Mouse (Mus musculus): Measurements from ENCODE around the gene Ccr1. TPM values are rescaled to one million over a fixed set of nuclear protein-coding genes. Genes with fewer than 3 reads are reported as not detected.

Gene Ccr1
- polyA plus RNA-seq (2015; fragmentation: Nextera tagmentation; extraction: Ambion mirVana) = 1.2 and 1.3 TPM in 2 replicates

DNA sequence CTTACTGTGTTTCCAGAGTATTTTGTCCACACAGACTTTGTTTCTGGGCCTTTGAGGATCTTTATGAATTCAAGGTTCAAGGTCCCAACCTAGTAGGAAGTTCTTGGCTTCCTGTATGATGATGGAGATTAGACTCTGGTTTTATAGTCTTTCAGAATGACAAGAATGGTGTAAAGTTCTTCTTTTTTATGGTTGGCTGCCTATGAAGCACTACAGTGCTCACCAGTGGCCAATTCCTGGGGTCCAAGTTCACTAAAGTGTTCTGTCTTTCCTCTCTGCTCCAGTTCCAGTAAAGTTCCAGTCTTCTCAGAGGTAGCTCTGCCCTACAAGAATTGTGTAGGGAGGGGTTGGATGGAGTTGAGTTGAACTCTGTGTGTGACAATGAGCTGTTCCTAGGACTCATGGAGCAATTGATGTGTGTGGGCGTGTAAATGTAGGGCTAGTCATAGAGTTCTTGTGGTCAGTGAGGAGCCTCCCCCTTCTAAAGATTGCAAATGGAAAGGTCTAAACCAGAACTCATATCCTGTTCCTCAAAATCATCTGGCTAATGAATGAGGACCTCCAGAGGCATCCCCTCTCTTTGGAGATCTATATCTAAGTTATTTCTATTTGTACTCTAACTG, at the start of gene Ccr1:
Gene Ccr1, minus strand, starts transcription at position 403 of the 623 bp plus-strand sequence.
- Histone ChIP-seq H3K9me3 (no peaks in the 10 kb centered on the region), H3K9ac (no peak within 1 kb of the TSS), H3K4me2 (no peak within 1 kb of the TSS), H3K27ac (replicated peaks) (no peak within 1 kb of the TSS), H3K4me1 (replicated peaks) (no peaks in the 10 kb centered on the region), H3K27me3 (no peaks in the 10 kb centered on the region), H3K36me3 (no peaks in the 10 kb centered on the region), H3K4me3 (no peak within 1 kb of the TSS)
- no peak for ATAC-seq (ENCODE audit: low FRiP score, low read depth)
- WGBS = 89% methylated on average over 1 of the region's 1 CpGs

DNA sequence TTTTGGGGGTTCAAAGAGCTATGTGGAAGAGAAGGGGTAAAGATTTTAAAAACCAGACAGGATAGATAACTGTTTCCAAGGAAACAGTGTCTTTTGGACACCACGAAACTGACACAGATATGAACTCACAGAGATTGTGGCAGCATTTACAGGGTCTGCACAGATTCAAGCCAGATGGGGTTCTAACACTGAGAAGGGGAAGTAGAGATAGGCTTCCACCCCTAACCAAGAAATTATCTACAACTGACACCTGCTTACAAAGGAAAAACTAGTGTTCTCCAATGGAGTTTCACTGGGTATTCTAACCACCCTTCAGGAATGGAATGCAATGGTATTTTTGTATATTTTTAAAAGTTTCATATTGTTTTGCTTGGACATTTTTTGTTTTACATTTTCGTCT, 47.6 kb upstream of the Ccr1 start:
- Histone ChIP-seq H3K4me3 (no peak overlapping the region), H3K9ac (no peak overlapping the region), H3K4me2 (no peak overlapping the region), H3K27ac (replicated peaks) (no peak overlapping the region), H3K27me3 (no peaks in the 10 kb centered on the region), H3K36me3 (no peaks in the 10 kb centered on the region), H3K9me3 (no peaks in the 10 kb centered on the region), H3K4me1 (replicated peaks) (no peaks in the 10 kb centered on the region)
- ATAC-seq (ENCODE audit: low FRiP score, low read depth) = no peak
- WGBS = 77% methylated on average over 2 of the region's 2 CpGs

DNA sequence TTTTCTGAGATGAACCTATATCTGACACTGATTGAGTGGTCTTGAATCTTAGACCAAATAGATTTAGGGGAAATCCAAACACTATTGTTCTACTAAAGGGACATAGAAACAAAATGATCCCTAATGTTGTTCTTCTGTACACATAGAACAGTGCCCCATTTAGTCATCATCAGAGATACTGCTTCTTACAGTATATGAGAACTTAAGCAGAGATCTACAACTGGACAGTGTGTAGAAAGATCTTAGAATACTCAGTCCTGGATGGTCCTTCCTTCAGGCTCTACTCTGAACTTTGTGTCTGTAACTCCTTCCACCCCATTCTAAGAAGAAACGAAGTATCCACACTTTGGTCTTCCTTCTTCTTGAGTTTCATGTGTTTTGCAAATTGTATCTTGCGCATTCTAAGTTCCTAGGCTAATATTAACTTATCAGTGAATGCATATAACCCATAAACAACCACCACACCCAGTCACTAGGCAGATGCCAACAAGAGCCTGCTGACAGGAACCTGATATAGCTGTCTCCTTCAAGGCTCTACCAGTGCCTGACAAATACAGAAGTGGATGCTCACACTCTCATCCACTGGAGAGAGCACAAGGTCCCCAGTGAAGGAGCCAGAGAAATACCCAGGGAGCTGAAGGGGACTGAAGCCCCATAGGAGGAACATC, 46.6 kb upstream of the Ccr1 start:
- H3K27me3 ChIP-seq = no peaks in the 10 kb centered on the region
- no peak overlapping the region for H3K27ac ChIP-seq (replicated peaks)
- WGBS = 84% methylated on average over 2 of the region's 2 CpGs
- ATAC-seq (ENCODE audit: low FRiP score, low read depth) = no peak
- no peak overlapping the region for H3K4me2 ChIP-seq
- H3K4me1 ChIP-seq (replicated peaks) = no peaks in the 10 kb centered on the region
- no peaks in the 10 kb centered on the region for H3K9me3 ChIP-seq
- H3K36me3 ChIP-seq = no peaks in the 10 kb centered on the region
- no peak overlapping the region for H3K4me3 ChIP-seq
- no peak overlapping the region for H3K9ac ChIP-seq

DNA sequence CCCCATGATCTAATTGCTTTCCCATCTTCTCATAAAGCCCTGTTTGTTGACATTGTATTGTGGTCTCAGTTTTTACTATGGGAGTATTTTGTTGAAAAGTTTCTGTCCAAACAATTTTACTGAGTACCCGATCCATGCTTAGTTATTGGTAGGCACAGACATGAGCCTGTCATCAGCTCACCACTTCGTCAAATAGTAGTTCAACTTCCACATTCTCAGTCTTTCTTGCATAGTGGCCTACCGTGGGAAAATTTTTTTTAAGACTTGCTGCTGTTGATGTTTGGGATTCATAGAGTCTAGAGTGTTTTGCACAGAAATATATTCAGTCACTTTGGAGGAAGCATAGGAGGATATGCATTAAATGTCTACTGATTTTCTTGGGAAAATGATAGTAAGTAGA, 44.8 kb upstream of the Ccr1 start:
- H3K36me3 ChIP-seq = no peaks in the 10 kb centered on the region
- no peak overlapping the region for H3K4me3 ChIP-seq
- no peak overlapping the region for H3K9ac ChIP-seq
- H3K4me1 ChIP-seq (replicated peaks) = no peaks in the 10 kb centered on the region
- WGBS = 88% methylated on average over 3 of the region's 3 CpGs
- no peak overlapping the region for H3K27ac ChIP-seq (replicated peaks)
- H3K9me3 ChIP-seq = no peaks in the 10 kb centered on the region
- no peaks in the 10 kb centered on the region for H3K27me3 ChIP-seq
- ATAC-seq (ENCODE audit: low FRiP score, low read depth) = no peak
- no peak overlapping the region for H3K4me2 ChIP-seq

DNA sequence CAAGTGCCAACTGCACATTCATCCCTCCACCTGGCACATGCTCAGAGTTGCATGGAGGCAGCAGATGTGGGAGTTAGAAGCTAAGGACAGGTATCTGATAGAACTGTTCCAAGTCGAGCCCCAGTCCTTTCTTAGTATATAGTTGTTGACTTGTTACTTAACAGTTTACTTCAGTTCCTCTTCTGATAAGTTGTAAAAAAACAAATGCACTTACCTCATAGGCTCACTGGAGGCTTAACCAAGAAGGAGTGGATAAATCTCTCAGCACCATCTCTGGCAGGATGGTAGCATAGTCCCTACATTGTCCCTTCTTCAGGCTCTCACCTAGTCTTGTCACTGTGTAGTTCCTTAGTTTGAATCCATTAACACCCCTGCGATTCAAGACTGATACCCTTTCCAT, 44.2 kb upstream of the Ccr1 start:
- no peaks in the 10 kb centered on the region for H3K4me1 ChIP-seq (replicated peaks)
- no peak overlapping the region for H3K4me3 ChIP-seq
- H3K36me3 ChIP-seq = no peaks in the 10 kb centered on the region
- H3K4me2 ChIP-seq = no peak overlapping the region
- H3K9ac ChIP-seq = no peak overlapping the region
- no peaks in the 10 kb centered on the region for H3K27me3 ChIP-seq
- no peaks in the 10 kb centered on the region for H3K9me3 ChIP-seq
- WGBS = 90% methylated on average over 2 of the region's 2 CpGs
- no peak for ATAC-seq (ENCODE audit: low FRiP score, low read depth)
- H3K27ac ChIP-seq (replicated peaks) = no peak overlapping the region

DNA sequence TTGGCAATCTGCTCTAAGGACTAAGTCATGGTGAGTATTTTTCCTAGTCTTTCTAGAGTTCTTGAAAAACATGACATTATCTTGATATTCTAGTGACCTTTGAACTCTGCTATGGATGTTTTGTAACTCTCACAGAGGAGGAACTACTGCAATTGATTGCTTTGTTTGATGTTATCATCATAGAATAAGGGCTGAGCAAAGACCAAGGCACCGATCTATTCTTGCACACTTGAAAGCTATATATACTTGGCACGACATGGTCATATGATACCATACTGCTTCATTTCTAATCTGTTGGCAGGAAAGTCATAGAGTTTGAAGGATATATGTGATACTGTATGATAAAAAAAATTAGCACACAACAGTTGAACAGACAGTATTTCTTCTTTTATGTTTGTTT, 31.3 kb upstream of the Ccr1 start:
- Histone ChIP-seq H3K27ac (replicated peaks) (no peak overlapping the region), H3K4me1 (replicated peaks) (no peaks in the 10 kb centered on the region), H3K36me3 (no peaks in the 10 kb centered on the region), H3K4me3 (no peak overlapping the region), H3K27me3 (no peaks in the 10 kb centered on the region), H3K9ac (no peak overlapping the region), H3K9me3 (no peaks in the 10 kb centered on the region), H3K4me2 (no peak overlapping the region)
- WGBS = 87% methylated on average over 2 of the region's 2 CpGs
- no peak for ATAC-seq (ENCODE audit: low FRiP score, low read depth)

DNA sequence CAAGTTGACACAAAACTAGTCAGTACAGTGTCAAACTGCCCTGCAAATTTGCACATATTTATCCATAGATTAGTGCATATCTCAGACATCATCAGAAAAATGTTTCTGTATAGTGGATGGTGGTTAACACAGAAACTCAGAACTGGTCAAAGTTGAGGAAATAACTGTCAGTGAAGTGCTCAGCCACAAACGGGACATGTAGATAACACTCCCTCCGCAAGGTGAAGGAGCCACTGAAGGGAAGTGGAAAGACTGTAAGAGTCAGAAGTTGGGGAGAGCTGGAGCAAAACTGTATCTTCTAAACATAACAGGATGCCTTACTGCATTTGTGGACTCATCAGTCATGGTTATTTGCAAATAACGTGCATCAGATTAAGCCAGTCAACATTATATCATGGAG, 29.2 kb upstream of the Ccr1 start:
- H3K4me1 ChIP-seq (replicated peaks) = no peaks in the 10 kb centered on the region
- ATAC-seq (ENCODE audit: low FRiP score, low read depth) = no peak
- no peak overlapping the region for H3K4me2 ChIP-seq
- H3K36me3 ChIP-seq = no peaks in the 10 kb centered on the region
- no peak overlapping the region for H3K4me3 ChIP-seq
- H3K9me3 ChIP-seq = no peaks in the 10 kb centered on the region
- WGBS = 88% methylated on average over 3 of the region's 3 CpGs
- H3K9ac ChIP-seq = no peak overlapping the region
- no peaks in the 10 kb centered on the region for H3K27me3 ChIP-seq
- no peak overlapping the region for H3K27ac ChIP-seq (replicated peaks)

DNA sequence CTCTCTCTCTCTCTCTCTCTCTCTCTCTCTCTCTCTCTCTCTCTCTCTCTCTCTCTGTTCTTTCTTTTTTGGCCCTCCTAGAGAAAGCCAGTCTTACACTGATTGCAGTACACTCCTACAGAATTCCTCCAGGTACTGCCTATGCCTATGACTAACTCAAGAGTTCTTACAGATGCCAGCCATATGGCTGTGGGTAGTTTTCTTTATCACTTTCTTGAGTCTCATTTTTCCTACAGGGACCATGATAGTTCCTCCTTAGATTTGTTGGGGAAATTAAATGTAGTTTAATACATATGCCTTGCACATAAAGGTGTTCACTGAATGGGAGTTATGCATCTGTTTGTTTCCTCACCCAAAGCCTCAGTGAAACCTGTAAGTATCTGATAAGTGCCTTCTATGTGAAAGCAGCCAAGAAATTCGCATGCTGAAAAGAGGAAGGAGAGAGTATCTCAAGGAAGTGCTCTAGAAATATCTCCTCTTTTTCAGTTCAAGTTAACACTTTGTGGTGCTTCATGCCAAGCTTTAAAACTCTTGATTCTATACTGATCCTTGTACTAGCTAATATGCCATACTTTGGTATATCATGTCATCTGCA, 22.9 kb upstream of the Ccr1 start:
- WGBS = 62% methylated on average over 1 of the region's 1 CpGs
- no peak overlapping the region for H3K27ac ChIP-seq (replicated peaks)
- no peaks in the 10 kb centered on the region for H3K27me3 ChIP-seq
- no peak overlapping the region for H3K4me3 ChIP-seq
- no peak overlapping the region for H3K4me2 ChIP-seq
- no peaks in the 10 kb centered on the region for H3K4me1 ChIP-seq (replicated peaks)
- no peaks in the 10 kb centered on the region for H3K9me3 ChIP-seq
- ATAC-seq (ENCODE audit: low FRiP score, low read depth) = no peak
- H3K36me3 ChIP-seq = no peaks in the 10 kb centered on the region
- no peak overlapping the region for H3K9ac ChIP-seq

DNA sequence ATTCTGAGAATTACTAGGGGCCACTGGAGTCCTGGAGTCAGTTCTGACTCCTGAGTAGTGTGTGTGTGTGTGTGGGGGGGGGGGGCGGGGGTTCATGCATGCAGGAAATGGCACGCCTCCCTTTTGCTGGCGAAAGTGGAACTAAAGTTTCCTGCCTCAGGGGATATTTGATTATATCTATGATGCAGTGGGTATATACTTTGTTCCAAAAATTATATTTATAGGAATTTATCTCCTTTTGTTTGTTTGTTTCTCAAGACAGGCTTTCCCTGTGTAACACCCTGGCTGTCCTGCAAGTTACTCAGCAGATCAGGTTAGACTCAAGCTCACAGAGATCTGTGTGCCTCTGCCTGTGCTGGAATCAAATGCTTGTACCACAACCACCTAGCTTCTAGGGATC, 21.2 kb upstream of the Ccr1 start:
- H3K9me3 ChIP-seq = no peaks in the 10 kb centered on the region
- H3K4me2 ChIP-seq = no peak overlapping the region
- WGBS = 89% methylated on average over 3 of the region's 3 CpGs
- no peak overlapping the region for H3K9ac ChIP-seq
- no peaks in the 10 kb centered on the region for H3K36me3 ChIP-seq
- H3K4me3 ChIP-seq = no peak overlapping the region
- no peak for ATAC-seq (ENCODE audit: low FRiP score, low read depth)
- H3K4me1 ChIP-seq (replicated peaks) = no peaks in the 10 kb centered on the region
- H3K27me3 ChIP-seq = no peaks in the 10 kb centered on the region
- H3K27ac ChIP-seq (replicated peaks) = no peak overlapping the region

DNA sequence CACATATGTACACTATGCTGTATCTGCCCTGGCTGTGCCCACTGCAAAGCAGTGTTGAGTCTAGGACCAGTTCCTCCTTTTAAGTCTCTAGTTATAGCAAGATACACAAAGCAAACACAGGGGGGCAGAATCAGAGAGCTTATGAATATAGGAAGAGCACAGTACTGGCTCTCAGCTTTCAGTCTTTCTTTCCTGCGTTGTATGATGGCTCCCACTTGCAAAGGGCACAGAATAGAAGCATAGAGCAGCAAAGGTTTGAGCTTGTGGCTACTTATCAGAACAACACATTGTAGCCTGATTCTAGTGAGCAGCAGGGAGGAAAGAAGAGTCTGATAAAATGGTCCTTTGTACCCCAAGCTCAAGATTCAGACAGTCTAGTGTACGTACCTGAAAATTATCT, 17.7 kb upstream of the Ccr1 start:
- no peak overlapping the region for H3K4me2 ChIP-seq
- ATAC-seq (ENCODE audit: low FRiP score, low read depth) = no peak
- no peaks in the 10 kb centered on the region for H3K9me3 ChIP-seq
- H3K4me1 ChIP-seq (replicated peaks) = no peaks in the 10 kb centered on the region
- no peaks in the 10 kb centered on the region for H3K36me3 ChIP-seq
- no peak overlapping the region for H3K4me3 ChIP-seq
- WGBS = 83% methylated on average over 2 of the region's 2 CpGs
- no peaks in the 10 kb centered on the region for H3K27me3 ChIP-seq
- no peak overlapping the region for H3K27ac ChIP-seq (replicated peaks)
- H3K9ac ChIP-seq = no peak overlapping the region

DNA sequence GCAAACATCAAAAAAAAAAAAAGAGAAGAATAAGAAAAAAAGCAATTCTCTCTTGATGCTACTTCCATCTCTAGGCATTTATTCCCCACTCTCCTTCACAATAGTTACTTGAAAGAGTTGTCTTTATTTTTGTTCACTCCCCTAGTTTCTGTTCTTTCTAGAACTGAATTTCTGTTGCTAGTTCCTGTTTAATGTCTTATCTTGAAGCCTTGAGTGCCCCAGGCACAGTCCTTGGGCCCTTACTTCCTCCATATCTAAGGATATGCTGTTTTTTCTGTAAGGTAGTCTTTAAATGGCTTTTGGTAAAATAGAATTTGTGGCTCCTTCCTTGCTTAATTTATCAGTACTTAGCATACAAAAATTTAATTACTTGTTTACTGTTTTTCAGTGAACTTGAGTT, 16.5 kb upstream of the Ccr1 start:
- Histone ChIP-seq H3K9me3 (no peaks in the 10 kb centered on the region), H3K4me1 (replicated peaks) (no peaks in the 10 kb centered on the region), H3K9ac (no peak overlapping the region), H3K27ac (replicated peaks) (no peak overlapping the region), H3K4me2 (no peak overlapping the region), H3K27me3 (no peaks in the 10 kb centered on the region), H3K36me3 (no peaks in the 10 kb centered on the region), H3K4me3 (no peak overlapping the region)
- ATAC-seq (ENCODE audit: low FRiP score, low read depth) = no peak

DNA sequence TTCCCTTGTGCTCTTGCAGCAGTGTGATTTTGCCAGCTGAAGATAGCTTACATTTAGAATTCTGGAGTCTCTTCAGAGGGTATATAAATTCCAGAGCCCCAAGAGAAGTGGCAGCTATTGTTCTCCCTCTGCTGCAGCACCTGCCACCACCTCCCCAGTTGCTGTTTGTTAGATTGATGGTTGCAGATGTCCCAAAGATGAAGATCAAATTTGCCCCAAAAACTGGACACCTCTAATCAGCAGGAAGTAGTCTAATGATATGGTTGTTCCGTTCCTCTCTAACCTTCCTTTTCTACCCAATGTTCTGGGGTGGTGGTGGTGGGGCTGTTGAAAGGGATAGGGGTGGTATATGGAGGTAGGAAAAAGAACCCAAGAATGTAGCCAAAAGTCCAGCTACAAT, 14.2 kb upstream of the Ccr1 start:
- H3K9me3 ChIP-seq = no peaks in the 10 kb centered on the region

More for the DNA sequence above, 14.2 kb upstream of the Ccr1 start:
- no peak overlapping the region for H3K4me3 ChIP-seq
- no peak overlapping the region for H3K9ac ChIP-seq
- WGBS = 100% methylated on average over 1 of the region's 1 CpGs
- H3K27me3 ChIP-seq = no peaks in the 10 kb centered on the region
- no peak overlapping the region for H3K27ac ChIP-seq (replicated peaks)
- no peak for ATAC-seq (ENCODE audit: low FRiP score, low read depth)
- H3K4me2 ChIP-seq = no peak overlapping the region
- no peaks in the 10 kb centered on the region for H3K4me1 ChIP-seq (replicated peaks)
- H3K36me3 ChIP-seq = no peaks in the 10 kb centered on the region
